Mouse (Mus musculus) liver, adult 2 months (tissue): ENCODE results near the gene Phc1. TPM values are rescaled to one million over a fixed set of nuclear protein-coding genes. Genes with fewer than 3 reads are reported as not detected.

Experiments
- DNase-seq: peaks from one replicate; pipeline ENCODE4 v3.0.0-alpha.2; 2011; ENCODE audit warnings: low read depth, low spot score; ENCODE audit errors: extremely low read depth
- H3K27ac ChIP-seq: fragments of 200-500 bp; replicated peaks from 2 replicates; pipeline ENCODE4 v1.5.1; 2012; ENCODE audit warnings: low read depth, mild to moderate bottlenecking, control low read depth, inconsistent platforms, low read length; ENCODE audit not compliant: insufficient read depth
- H3K27me3 ChIP-seq: fragments of 200-500 bp; 2 replicates; pipeline ENCODE4 v1.6.1; 2012; ENCODE audit warnings: mild to moderate bottlenecking, moderate library complexity, low read length, inconsistent platforms; ENCODE audit not compliant: control insufficient read depth, insufficient read depth
- H3K36me3 ChIP-seq: fragments of 200-500 bp; 2 replicates; pipeline ENCODE4 v1.6.1; 2012; ENCODE audit warnings: low read length, inconsistent platforms; ENCODE audit not compliant: control insufficient read depth, insufficient read depth
- H3K4me1 ChIP-seq: fragments of 200-500 bp; 2 replicates; pipeline ENCODE4 v1.6.1; 2011; ENCODE audit warnings: low read length; ENCODE audit not compliant: control insufficient read depth, insufficient read depth
- H3K4me3 ChIP-seq: fragments of 200-500 bp; 2 replicates; pipeline ENCODE4 v1.5.1; 2011; ENCODE audit warnings: low read depth, mild to moderate bottlenecking, control low read depth, low read length, moderate library complexity; ENCODE audit not compliant: insufficient read depth
- H3K79me2 ChIP-seq: fragments of 200-500 bp; 2 replicates; pipeline ENCODE4 v1.6.1; 2012; ENCODE audit warnings: inconsistent platforms, mild to moderate bottlenecking, low read length, moderate library complexity; ENCODE audit not compliant: control insufficient read depth, insufficient read depth
- H3K9ac ChIP-seq: fragments of 200-500 bp; 2 replicates; pipeline ENCODE4 v1.6.1; 2012; ENCODE audit warnings: low read depth, mild to moderate bottlenecking, control low read depth, inconsistent platforms, low read length
- CTCF ChIP-seq: fragments of 200-500 bp; IDR thresholded peaks from 2 replicates; pipeline ENCODE4 v1.5.1; 2011; ENCODE audit warnings: low read depth, low read length, control low read depth
- POLR2A ChIP-seq: fragments of 200-500 bp; IDR thresholded peaks from 2 replicates; pipeline ENCODE4 v1.6.1; 2011; ENCODE audit warnings: low read length, control low read depth; ENCODE audit not compliant: insufficient read depth; ENCODE audit errors: extremely low read depth
- WGBS: fragments of 180-500 bp; shearing (Covaris S2); methylation state at CpG from one replicate; pipeline ENCODE4 v1.1.7; 2018; 5-methylcytosine and 5-hydroxymethylcytosine counted together
- polyA plus RNA-seq: library from polyadenylated mRNA; depleted of rRNA; stranded (reverse); fragments of >200 nt; gene quantifications from 2 replicates; pipeline ENCODE4 v1.2.3, GENCODE M21; 2012; rRNA removed
- total RNA-seq: library from RNA; depleted of rRNA; stranded (reverse); fragments of >200 nt; gene quantifications from 2 replicates; pipeline ENCODE4 v1.2.3, GENCODE M21; 2014; rRNA removed

Gene Phc1
- total and polyA plus RNA-seq, 2 experiments, result 0.74 to 2.7 TPM

- Histone ChIP-seq H3K4me1 (peaks cover 5% of the 10 kb centered on the region; the same call in 1 of the 2 replicates), H3K27me3 (no peaks in the 10 kb centered on the region), H3K4me3 (no peak overlapping the region), H3K9ac (no peak overlapping the region), H3K79me2 (no peaks in the 10 kb centered on the region), H3K36me3 (no peaks in the 10 kb centered on the region), H3K27ac (no peak overlapping the region)
- no peak for DNase-seq
- TF ChIP-seq CTCF, result no peak
- no peak for TF ChIP-seq POLR2A
- WGBS, result 80% methylated on average over 11 of the region's 11 CpGs
Measured at GRCm38 (mm10) chr6:122270152-122270551, 70.2 kb downstream of the Phc1 start.

DNA sequence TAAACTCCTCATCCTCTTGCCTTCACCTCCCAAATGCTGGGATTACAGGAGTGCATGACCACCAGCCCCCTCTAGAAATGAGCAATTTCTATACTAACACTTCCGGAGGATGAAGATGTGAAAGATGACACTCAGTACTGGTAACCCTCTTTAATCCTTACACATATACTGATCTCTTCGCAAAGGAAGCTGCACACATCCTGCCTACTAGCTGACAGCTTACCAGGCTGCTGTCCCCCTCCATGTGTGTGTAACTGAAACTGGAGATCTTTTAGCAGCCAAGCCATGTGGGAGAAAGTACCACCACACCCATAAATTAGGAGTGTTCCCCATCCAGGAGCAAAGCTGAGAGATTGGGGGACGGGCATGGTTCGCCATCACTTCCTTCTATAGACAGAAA is 71.2 kb downstream of the Phc1 start:
- Histone ChIP-seq H3K79me2 (no peaks in the 10 kb centered on the region), H3K27me3 (no peaks in the 10 kb centered on the region), H3K4me1 (peaks cover 5% of the 10 kb centered on the region; the same call in 1 of the 2 replicates), H3K9ac (no peak overlapping the region), H3K4me3 (no peak overlapping the region), H3K27ac (no peak overlapping the region), H3K36me3 (no peaks in the 10 kb centered on the region)
- TF ChIP-seq POLR2A (no peak), CTCF (no peak)
- WGBS, result 87% methylated on average over 4 of the region's 4 CpGs
- DNase-seq, result no peak

GRCm38 (mm10) chr6:122268561-122268960 is 71.8 kb downstream of the Phc1 start:
- no peaks in the 10 kb centered on the region for H3K36me3 ChIP-seq
- H3K9ac ChIP-seq, result no peak overlapping the region
- TF ChIP-seq POLR2A, result no peak
- peaks cover 5% of the 10 kb centered on the region; the same call in 1 of the 2 replicates for H3K4me1 ChIP-seq
- H3K27me3 ChIP-seq, result no peaks in the 10 kb centered on the region
- H3K79me2 ChIP-seq, result no peaks in the 10 kb centered on the region
- 7% methylated on average over 3 of the region's 3 CpGs for WGBS
- H3K4me3 ChIP-seq, result no peak overlapping the region
- no peak overlapping the region for H3K27ac ChIP-seq
- DNase-seq, result peak; percentile 82

Other genes with a start within 250 kb of the Phc1 start
- gene Klrg1, start 57.7 kb downstream of the Phc1 start, total RNA-seq, result 0.09 TPM in 1 of 2 replicates, not detected in the other
- gene Klrg1, start 57.7 kb downstream of the Phc1 start, polyA plus RNA-seq, result not detected in 2 replicates
- gene M6pr, start 31.8 kb downstream of the Phc1 start, total RNA-seq, result 95.0 and 104 TPM in 2 replicates
- 46.4 and 51.2 TPM in 2 replicates for gene M6pr, start 31.8 kb downstream of the Phc1 start, polyA plus RNA-seq
- not detected in 2 replicates for gene Rimklb, start 158.2 kb upstream of the Phc1 start, total RNA-seq
- not detected in 2 replicates for gene Rimklb, start 158.2 kb upstream of the Phc1 start, polyA plus RNA-seq
- gene Mfap5, start 165.3 kb upstream of the Phc1 start, total RNA-seq, result 0.18 and 0.47 TPM in 2 replicates
- gene Mfap5, start 165.3 kb upstream of the Phc1 start, polyA plus RNA-seq, result 0.31 TPM in 1 of 2 replicates, not detected in the other
- gene Aicda, start 213.2 kb upstream of the Phc1 start, total RNA-seq, result 0.07 TPM in 1 of 2 replicates, not detected in the other
- gene Aicda, start 213.2 kb upstream of the Phc1 start, polyA plus RNA-seq, result not detected in 2 replicates